Mouse (Mus musculus): ENCODE data around the gene Ppm1g.

Ppm1g gene

DNA sequence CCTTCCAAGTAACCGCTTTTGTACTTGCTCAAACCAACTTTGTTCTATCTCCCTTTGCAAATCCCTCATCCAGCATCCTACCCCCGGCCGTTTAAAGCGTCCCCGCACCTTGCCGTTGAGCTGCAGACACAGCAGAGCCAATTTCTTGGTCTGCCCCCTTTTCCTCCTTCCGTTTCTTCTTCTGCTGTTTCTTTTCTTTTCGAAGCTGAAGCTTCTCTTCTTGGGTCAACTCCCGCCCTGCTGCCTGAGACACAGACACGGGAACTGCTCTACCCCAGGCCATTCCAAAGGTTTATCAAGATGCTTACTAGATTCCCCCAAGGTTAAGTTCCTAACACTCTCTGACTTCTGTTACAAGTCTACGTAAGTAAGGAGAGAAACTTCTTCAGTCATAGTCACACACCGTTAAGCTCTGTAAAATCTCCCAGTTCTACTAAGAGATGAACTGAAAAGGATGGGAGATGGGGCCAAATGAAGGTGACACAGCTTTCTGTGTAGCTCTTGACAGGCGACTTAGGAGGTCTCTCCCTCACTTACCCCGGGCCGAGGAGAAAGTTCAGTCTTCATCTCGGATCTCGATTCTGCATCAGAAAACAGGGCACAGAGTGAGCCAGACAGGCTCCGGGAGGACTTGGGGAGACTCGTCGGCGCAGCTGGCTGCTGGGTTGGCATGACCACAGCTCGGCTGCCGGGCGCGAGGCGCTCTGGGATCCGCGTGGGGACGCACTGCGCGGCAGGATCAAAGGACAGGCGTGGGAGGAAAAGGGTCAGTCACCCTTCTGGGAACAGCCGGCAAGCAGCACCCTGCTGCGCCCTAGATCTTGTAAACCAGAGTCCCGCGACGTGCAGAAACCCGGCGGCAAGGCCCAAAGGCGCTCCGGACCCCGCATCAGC lies 28.2 kb downstream of the Ppm1g start:
- DNase-seq, result no peak

- no peak for DNase-seq
Observed at GRCm38 (mm10) chr5:31190201-31190600, 30.3 kb downstream of the Ppm1g start.

DNA sequence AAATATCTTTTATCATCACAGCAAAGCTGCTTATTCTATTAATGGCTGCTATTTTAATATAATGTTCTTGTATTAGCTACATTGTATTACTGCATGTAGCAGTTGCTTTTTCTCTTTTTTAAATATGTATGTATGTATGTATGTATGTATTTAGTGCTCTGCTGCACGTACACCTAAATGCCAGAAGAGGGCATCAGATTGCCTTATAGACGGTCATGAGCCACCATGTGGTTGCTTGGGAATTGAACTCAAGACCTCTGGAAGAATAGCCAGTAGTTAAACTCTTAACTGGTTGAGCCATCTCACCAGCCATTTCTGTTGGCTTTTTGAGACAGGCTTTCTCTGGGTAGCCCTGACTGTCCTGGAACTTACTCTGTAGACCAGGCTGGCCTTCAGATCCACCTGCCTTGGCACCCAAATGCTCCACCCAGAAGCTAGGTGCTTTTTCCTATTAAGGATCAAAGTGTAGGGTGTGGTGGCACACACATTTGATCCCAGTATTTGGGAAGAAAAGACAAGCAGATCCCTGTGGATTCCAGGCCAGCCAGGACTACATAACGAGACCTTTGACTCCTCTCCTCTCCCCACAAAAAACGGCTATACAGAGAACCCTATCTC lies 32.2 kb downstream of the Ppm1g start:
- peak in 1 of 2 experiments; percentile 9 for DNase-seq

DNA sequence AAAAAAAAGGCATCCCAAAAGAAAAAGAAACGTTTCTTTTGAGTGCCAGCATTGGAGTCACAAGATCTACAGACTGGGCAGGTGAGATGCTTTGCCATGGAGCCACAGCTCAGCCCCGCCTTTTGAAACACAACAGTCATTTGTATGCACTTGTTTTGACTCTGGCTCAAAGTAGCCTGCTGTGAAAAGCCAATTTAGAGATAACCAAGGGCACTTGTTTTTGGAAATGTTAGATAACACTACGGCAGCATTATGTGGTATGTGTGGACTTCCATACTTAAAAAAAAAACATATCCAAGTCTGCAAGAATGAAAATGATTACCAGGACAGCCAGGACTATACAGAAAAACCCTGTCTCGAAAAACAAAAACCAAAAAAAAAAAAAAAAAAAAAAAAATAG lies 36.8 kb downstream of the Ppm1g start:
- no peak for DNase-seq

DNA sequence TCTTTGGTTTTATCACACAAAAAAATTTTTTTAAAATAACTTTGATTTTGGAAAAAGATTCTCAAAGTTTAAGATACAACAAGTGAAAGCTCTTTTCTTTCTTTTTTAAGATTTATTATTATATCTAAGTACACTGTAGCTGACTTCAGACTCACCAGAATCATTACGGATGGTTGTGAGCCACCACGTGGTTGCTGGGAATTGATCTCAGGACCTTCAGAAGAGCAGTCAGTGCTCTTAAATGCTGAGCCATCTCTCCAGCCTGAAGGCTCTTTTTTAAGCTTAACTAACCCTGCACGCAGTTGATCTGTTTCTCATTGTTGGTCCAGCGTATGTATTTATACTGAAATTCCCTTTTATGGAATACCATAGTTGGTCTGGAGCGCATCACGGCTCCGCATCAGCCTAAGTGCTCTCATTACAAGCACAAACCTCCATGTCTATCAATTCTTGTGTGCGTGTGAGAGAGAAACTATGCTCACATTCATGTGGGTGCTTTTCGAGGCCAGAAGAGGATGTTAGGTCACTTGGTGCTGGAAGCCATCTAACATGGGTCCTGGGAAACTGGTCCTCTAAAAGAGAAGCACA lies 39.2 kb downstream of the Ppm1g start:
- DNase-seq, result no peak

DNA sequence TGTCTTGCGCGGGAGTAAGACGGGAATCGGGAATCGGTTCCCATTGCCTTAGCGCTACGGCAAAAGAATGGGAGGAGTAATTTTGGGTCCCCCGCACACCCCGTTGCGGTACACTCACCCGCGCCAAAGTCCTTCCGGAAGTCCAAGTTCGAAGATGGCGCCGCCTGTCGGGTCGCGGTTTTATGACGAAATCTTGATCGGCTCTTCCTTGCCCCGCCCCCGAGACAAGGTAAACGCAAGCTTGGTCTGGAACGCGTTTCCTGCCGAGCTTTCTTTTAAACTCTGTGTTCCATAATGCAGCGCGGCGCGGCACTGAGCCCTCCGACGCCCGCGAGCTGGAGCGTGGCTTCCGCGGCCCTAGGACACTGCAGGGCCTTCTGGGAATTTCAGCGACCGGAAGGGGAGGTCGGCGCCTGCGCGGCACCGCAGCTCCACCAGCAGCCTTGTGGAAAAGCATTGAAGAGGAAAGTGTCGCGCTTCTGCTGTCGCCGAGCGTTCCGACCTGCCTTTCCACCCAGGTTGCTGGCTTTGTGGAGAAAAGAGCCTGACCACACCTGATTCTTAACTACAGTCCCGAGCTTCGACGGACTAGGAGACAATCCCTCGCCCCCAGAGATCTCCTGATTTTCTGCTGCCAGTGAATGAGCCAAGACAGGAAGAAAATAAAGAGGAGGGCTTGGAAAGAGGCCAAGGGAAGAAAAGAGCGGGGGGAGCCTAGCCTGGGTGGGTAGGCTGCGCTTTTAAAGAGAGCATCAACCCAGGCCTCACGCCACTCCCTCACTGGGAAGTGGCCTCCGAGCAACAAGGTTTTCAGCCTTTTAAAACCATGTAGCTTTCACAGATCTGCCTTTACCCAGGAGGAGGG lies 40.5 kb downstream of the Ppm1g start, which contains the start of the genes Gm29609 and Gtf3c2:
TSS of gene Gm29609 (minus strand) at position 146 of the 865 bp plus-strand sequence.
TSS of gene Gtf3c2 (minus strand) at position 379 of the 865 bp plus-strand sequence.
- DNase-seq, result peak; percentile 95 to 96

GRCm38 (mm10) chr5:31179301-31179765 lies 41.2 kb downstream of the Ppm1g start:
- DNase-seq, result no peak

GRCm38 (mm10) chr5:31168630-31169029 lies 51.9 kb downstream of the Ppm1g start:
- DNase-seq, result no peak

DNA sequence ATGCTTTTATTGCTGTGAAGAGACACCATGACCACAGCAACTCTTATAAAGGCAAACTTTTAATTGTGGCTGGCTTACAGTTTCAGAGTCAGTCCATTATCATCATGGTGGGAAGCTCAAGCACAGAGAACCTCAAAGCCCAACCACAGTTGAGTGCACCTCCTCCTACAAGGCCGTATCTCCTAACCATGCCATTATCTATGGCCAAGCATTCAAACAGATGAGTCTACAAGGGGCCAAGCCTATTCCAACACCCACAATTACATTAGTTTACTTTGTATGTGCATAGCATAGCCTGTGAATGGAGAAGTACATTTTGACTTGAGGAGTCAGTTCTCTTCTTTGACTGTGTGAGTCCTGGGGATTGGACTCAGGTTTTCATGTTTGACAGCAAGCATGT lies 55.6 kb downstream of the Ppm1g start:
- no peak for DNase-seq

DNA sequence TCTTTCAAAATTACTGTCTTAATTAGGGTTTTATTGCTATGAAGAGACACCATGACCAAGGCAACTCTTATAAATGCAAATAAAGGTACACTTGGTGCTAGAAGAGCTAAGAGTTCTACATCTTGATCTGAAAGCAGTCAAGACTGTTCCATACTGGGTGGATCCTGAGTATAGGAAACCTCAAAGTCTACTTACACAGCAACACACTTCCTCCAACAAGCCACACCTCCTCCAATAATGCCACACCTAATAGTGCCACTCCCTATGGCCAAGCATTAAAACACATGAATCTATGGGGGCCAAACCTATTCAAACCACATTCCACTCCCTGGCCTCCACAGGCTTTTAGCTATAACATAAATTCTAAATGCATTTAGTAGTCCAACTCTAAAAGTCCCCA lies 58.0 kb downstream of the Ppm1g start:
- no peak for DNase-seq

GRCm38 (mm10) chr5:31154152-31154553 lies 66.3 kb downstream of the Ppm1g start, which contains the start of gene Mpv17:
Mpv17 (minus strand) TSS chr5:31154251.
- peak; percentile 70 to 75 for DNase-seq

DNA sequence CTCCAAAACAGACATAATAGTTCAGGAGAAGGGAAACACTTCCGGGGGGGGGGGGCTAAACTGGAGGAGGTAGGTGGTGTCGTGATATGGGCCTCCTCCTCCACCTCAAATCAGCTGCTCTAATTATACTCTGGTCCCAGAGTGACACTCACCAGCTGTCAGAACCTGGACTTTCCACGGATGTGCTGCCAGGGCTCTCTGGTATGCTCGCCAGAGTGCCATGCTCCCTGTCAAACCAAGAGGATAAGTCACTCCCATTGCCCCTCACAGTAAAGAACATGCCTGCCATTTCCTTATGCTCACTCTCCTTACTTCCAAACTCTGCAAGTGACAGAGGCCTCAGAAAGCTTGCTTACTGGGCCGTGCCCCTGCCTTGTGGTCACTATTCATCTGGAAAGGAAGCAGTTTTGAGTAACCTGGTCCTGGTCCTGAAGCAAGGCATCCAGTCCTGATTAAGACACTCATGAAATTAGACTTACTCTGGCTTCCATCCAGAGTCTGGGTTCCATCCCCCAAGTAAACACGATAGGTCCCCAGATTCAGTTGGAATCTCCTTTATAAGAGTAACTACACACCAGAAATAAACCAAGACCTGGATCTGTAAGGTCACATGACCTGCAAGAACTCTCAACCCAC lies 66.9 kb downstream of the Ppm1g start:
- no peak for DNase-seq

All from thymus, postnatal 36 days (tissue).